ENCODE assay signal across 19 mouse cellular contexts in the genomic region with DNA sequence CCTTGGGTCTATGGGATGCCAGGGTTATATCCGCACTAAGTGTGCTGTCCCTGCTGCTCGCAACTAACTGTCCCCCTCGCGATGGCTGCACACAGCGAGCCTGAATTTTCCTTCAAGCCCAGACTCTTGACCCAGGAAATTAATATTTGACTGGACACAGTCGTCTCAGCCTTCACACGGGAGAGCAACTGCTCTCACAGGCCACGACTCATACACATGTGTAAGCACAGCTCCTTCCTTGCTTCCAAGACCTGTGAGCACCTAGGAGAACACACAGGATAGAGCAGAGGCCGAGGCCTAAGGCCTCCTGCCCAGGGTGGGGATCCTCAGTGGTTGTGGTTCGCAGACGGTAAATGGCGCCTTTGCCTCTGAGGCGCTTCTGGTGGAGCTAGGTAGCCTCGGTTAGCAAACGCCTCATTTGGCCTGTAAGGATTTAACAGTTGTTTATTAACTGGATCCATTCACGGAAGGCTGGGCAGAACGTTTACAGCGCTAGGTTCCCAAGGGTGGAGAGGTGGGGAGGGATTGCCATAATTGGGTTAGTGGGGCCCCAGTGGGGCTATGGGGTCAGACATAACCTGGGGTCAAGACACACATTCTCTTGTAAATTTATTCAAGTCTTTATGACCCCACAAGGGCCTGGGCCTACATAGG. TPM values are rescaled to one million over a fixed set of nuclear protein-coding genes. Genes with fewer than 3 reads are reported as not detected.
DNase-seq lines count a peak whose midpoint lies in the region; ATAC-seq and TF ChIP-seq lines count a peak whose summit lies in the region.
"Had no signal": no experiment of that assay in that cellular context is flagged by ENCODE, and none has a peak within 500 bp of the region (broad histone marks: within the 10 kb centered on the region; RNA-seq: fewer than 3 reads in every experiment).

No protein-coding gene starts in this region.

- TF ChIP-seq CTCF in E14TG2a.4 (conservative IDR thresholded peaks at IDR 0.05; ENCODE audit: low read length): no peak

- no peak overlapping the region for H3K4me3 ChIP-seq in embryonic facial prominence, embryonic 11.5 days (ENCODE audit: low read depth, low read length)
- no peak overlapping the region for H3K4me3 ChIP-seq in embryonic facial prominence, embryonic 10.5 days
- 0 out of 2 replicates have a peak overlapping the region, but pooled peaks have one; percentile 21 for H3K4me3 ChIP-seq in E14TG2a.4 (replicated peaks; ENCODE audit: low read length)
- no peak overlapping the region for H3K4me3 ChIP-seq in kidney, embryonic 14.5 days (ENCODE audit: low read length)
- H3K4me3 ChIP-seq: forebrain, embryonic 15.5 days; heart, embryonic 10.5 days; hindbrain, embryonic 13.5 days; limb, embryonic 13.5 days had no signal

- no peaks in the 10 kb centered on the region for H3K9me3 ChIP-seq in embryonic facial prominence, embryonic 11.5 days (replicated peaks; ENCODE audit: control insufficient read depth, low read length)
- no peaks in the 10 kb centered on the region for H3K9me3 ChIP-seq in embryonic facial prominence, embryonic 10.5 days
- no peaks in the 10 kb centered on the region for H3K9me3 ChIP-seq in E14TG2a.4 (ENCODE audit: low read length)
- no peaks in the 10 kb centered on the region for H3K9me3 ChIP-seq in kidney, embryonic 14.5 days (ENCODE audit: control insufficient read depth, low read length)
- H3K9me3 ChIP-seq: forebrain, embryonic 15.5 days; heart, embryonic 10.5 days; hindbrain, embryonic 13.5 days; limb, embryonic 13.5 days had no signal

- no peaks in the 10 kb centered on the region for H3K36me3 ChIP-seq in embryonic facial prominence, embryonic 11.5 days (replicated peaks; ENCODE audit: control insufficient read depth, insufficient read depth, low read depth, low read length)
- H3K36me3 ChIP-seq in embryonic facial prominence, embryonic 10.5 days (replicated peaks): peaks cover 18% of the 10 kb centered on the region
- peaks cover 45% of the 10 kb centered on the region for H3K36me3 ChIP-seq in E14TG2a.4 (ENCODE audit: insufficient read depth, low read length)
- no peaks in the 10 kb centered on the region for H3K36me3 ChIP-seq in kidney, embryonic 14.5 days (ENCODE audit: control insufficient read depth, insufficient read depth, low read length)
- H3K36me3 ChIP-seq: forebrain, embryonic 15.5 days; hindbrain, embryonic 13.5 days; limb, embryonic 13.5 days had no signal

- H3K9ac ChIP-seq in embryonic facial prominence, embryonic 11.5 days (replicated peaks; ENCODE audit: low read length): no peak overlapping the region
- H3K9ac ChIP-seq in kidney, embryonic 14.5 days (ENCODE audit: low read depth, low read length): no peak overlapping the region
- H3K9ac ChIP-seq: forebrain, embryonic 15.5 days; hindbrain, embryonic 13.5 days; limb, embryonic 13.5 days; lung, embryonic 14.5 days had no signal

- no peak overlapping the region for H3K4me2 ChIP-seq in embryonic facial prominence, embryonic 11.5 days (ENCODE audit: low read depth, low read length)
- H3K4me2 ChIP-seq in kidney, embryonic 14.5 days (replicated peaks; ENCODE audit: low read depth, low read length): peak overlapping the region; percentile 10
- H3K4me2 ChIP-seq: forebrain, embryonic 15.5 days; hindbrain, embryonic 13.5 days; limb, embryonic 13.5 days; lung, embryonic 14.5 days had no signal

- WGBS in embryonic facial prominence, embryonic 11.5 days: 86% methylated on average over 18 of the region's 18 CpGs
- WGBS in embryonic facial prominence, embryonic 10.5 days: 85% methylated on average over 18 of the region's 18 CpGs
- WGBS in kidney, embryonic 14.5 days: 68% methylated on average over 18 of the region's 18 CpGs

- no peak overlapping the region for H3K27ac ChIP-seq in embryonic facial prominence, embryonic 11.5 days (replicated peaks; ENCODE audit: low read depth, low read length)
- H3K27ac ChIP-seq in embryonic facial prominence, embryonic 10.5 days (replicated peaks): no peak overlapping the region
- H3K27ac ChIP-seq in kidney, embryonic 14.5 days (ENCODE audit: low read depth, low read length): peak overlapping the region; percentile 96
- H3K27ac ChIP-seq: forebrain, embryonic 15.5 days; heart, embryonic 10.5 days; hindbrain, embryonic 13.5 days; limb, embryonic 13.5 days had no signal

- no peak for DNase-seq in embryonic facial prominence, embryonic 11.5 days (ENCODE audit: low spot score)
- DNase-seq in embryonic facial prominence, embryonic 10.5 days (ENCODE audit: low spot score): no peak
- DNase-seq in kidney, postnatal 36 days: peak; percentile 71 to 83
- DNase-seq in testis, postnatal 10 days (ENCODE audit: low spot score): no peak
- no peak for DNase-seq in frontal cortex, postnatal 14 days (ENCODE audit: low spot score in 2 of 2)
- DNase-seq in spleen, adult 12 weeks (ENCODE audit: low spot score): no peak
- DNase-seq: adrenal gland, postnatal 10 days; cerebellum, postnatal 10 days; lung, embryonic 14.5 days; lung, postnatal 36 days; right cerebral cortex, adult 18-20 months; thymus, postnatal 14 days had no signal

- no peaks in the 10 kb centered on the region for H3K4me1 ChIP-seq in embryonic facial prominence, embryonic 11.5 days (ENCODE audit: control insufficient read depth, insufficient read depth, low read length)
- H3K4me1 ChIP-seq in embryonic facial prominence, embryonic 10.5 days: peaks cover 23% of the 10 kb centered on the region
- peaks cover 96% of the 10 kb centered on the region for H3K4me1 ChIP-seq in E14TG2a.4 (replicated peaks; ENCODE audit: low read depth, low read length)
- peaks cover 30% of the 10 kb centered on the region for H3K4me1 ChIP-seq in kidney, embryonic 14.5 days (ENCODE audit: control insufficient read depth, insufficient read depth, low read length)

- H3K27me3 ChIP-seq in embryonic facial prominence, embryonic 11.5 days (ENCODE audit: control insufficient read depth, insufficient read depth, low read length): no peaks in the 10 kb centered on the region
- H3K27me3 ChIP-seq in embryonic facial prominence, embryonic 10.5 days (replicated peaks; ENCODE audit: low read depth, poor library complexity, severe bottlenecking): no peaks in the 10 kb centered on the region
- H3K27me3 ChIP-seq in E14TG2a.4 (ENCODE audit: insufficient read depth, low read length): no peaks in the 10 kb centered on the region
- no peaks in the 10 kb centered on the region for H3K27me3 ChIP-seq in kidney, embryonic 14.5 days (ENCODE audit: control insufficient read depth, insufficient read depth, low read length)
- H3K27me3 ChIP-seq: forebrain, embryonic 15.5 days; hindbrain, embryonic 13.5 days; limb, embryonic 13.5 days had no signal

- peak; percentile 54; the same call in 1 of the 2 replicates for ATAC-seq in embryonic facial prominence, embryonic 11.5 days (replicated peaks; ENCODE audit: insufficient number of reproducible peaks, low FRiP score, low TSS enrichment, low read depth)
- ATAC-seq in kidney, embryonic 14.5 days (ENCODE audit: low FRiP score, low TSS enrichment): peak; percentile 58; the same call in 1 of the 2 replicates
- ATAC-seq: activated CD4-positive, CD25-positive, alpha-beta regulatory T cell, adult 4 months; forebrain, embryonic 15.5 days had no signal

RNA-seq across cellular contexts. Expression of a gene that starts 41.1 kb away (rescaled TPM):
- polyA plus RNA-seq in embryonic facial prominence, embryonic 11.5 days (2014; fragmentation: Nextera tagmentation; extraction: Ambion mirVana): 55.5 and 57.5 TPM in 2 replicates
- polyA plus RNA-seq in embryonic facial prominence, embryonic 10.5 days (2016; fragmentation: Nextera tagmentation; extraction: Ambion mirVana): 184 and 201 TPM in 2 replicates
- 78.6 and 140 TPM in 2 replicates for polyA plus RNA-seq in kidney, embryonic 14.5 days (2014; fragmentation: Nextera tagmentation; extraction: Ambion mirVana)

Comparison
In these comparisons a context has a peak if more than half of its experiments do, and no peak if none do; other contexts are left out.
1. DNase-seq: peak in kidney, postnatal 36 days (2 of 2); none in embryonic facial prominence, embryonic 11.5 days (single experiment), embryonic facial prominence, embryonic 10.5 days (single experiment), testis, postnatal 10 days (single experiment), frontal cortex, postnatal 14 days (0 of 2) and spleen, adult 12 weeks (single experiment).